Mouse (Mus musculus): ENCODE data around the gene Dnajb6. TPM values are rescaled to one million over a fixed set of nuclear protein-coding genes. Genes with fewer than 3 reads are reported as not detected.
"Not testable (repeated sequence)": the region's sequence is repeated elsewhere in the genome, so short reads cannot be mapped to it uniquely, and the experiment has no call there.

Dnajb6 gene
- polyA plus RNA-seq, 1 experiment from 2014 or later = 70.9 TPM

DNA sequence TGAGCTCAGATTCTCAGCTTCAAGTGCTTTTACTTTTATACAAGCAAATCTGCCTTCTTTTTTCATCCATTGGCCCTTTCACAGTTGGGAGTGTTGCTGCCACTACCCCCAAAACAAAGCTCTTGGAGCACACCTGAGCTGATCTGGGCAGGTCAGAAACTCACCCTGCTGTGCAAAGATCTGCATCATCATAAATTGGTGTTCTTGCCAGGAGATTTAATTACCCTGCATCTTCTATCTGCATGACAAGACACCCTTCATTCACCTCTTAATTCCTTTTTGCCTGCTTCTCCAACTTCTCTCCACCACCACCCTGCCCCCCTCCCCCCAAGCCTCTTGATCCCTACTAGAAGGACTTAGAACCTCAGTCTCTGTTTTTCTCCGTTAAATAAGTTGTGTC lies 14.3 kb upstream of the Dnajb6 start:
- H3K9me3 ChIP-seq (replicated peaks; ENCODE audit: control insufficient read depth, low read length) = no peaks in the 10 kb centered on the region
- H3K9ac ChIP-seq (ENCODE audit: low read depth, low read length) = no peak overlapping the region
- WGBS (ENCODE audit: insufficient replicate concordance) = 14% methylated on average over 1 of the region's 1 CpGs
- H3K4me2 ChIP-seq (ENCODE audit: low read depth, low read length) = no peak overlapping the region
- H3K4me3 ChIP-seq (ENCODE audit: low read depth, low read length) = no peak overlapping the region
- H3K27me3 ChIP-seq (ENCODE audit: control insufficient read depth, insufficient read depth, low read depth, low read length) = no peaks in the 10 kb centered on the region
- no peak for ATAC-seq (ENCODE audit: low read depth)
- H3K4me1 ChIP-seq (ENCODE audit: control insufficient read depth, low read depth, low read length) = no peaks in the 10 kb centered on the region
- H3K36me3 ChIP-seq (ENCODE audit: control insufficient read depth, insufficient read depth) = no peaks in the 10 kb centered on the region
- no peak overlapping the region for H3K27ac ChIP-seq (ENCODE audit: low read length)

- WGBS (ENCODE audit: insufficient replicate concordance) = 80% methylated on average over 2 of the region's 2 CpGs
- no peaks in the 10 kb centered on the region for H3K27me3 ChIP-seq (ENCODE audit: control insufficient read depth, insufficient read depth, low read depth, low read length)
- H3K27ac ChIP-seq (ENCODE audit: low read length) = no peak overlapping the region
- no peak overlapping the region for H3K4me2 ChIP-seq (ENCODE audit: low read depth, low read length)
- no peaks in the 10 kb centered on the region for H3K9me3 ChIP-seq (replicated peaks; ENCODE audit: control insufficient read depth, low read length)
- no peak for ATAC-seq (ENCODE audit: low read depth)
- no peak overlapping the region for H3K9ac ChIP-seq (ENCODE audit: low read depth, low read length)
- no peaks in the 10 kb centered on the region for H3K4me1 ChIP-seq (ENCODE audit: control insufficient read depth, low read depth, low read length)
- H3K36me3 ChIP-seq (ENCODE audit: control insufficient read depth, insufficient read depth) = no peaks in the 10 kb centered on the region
- H3K4me3 ChIP-seq (ENCODE audit: low read depth, low read length) = no peak overlapping the region
Observed at GRCm38 (mm10) chr5:29725369-29725768, 10.1 kb upstream of the Dnajb6 start.

DNA sequence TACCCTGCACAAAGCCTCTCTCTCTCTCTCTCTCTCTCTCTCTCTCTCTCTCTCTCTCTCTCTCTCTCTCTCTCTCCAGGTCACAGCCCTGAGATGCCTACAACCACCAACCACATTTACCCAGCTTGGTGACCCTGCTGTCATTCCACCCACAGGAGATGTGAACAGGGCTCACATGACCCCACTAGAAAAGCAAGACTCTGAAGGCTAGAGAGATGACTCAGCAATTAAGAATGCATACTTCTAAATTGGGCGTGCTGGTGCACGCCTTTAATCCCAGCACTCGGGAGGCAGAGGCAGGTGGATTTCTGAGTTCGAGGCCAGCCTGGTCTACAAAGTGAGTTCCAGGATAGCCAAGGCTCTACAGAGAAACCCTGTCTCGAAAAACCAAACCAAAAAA lies 9.4 kb upstream of the Dnajb6 start:
- H3K27me3 ChIP-seq (ENCODE audit: control insufficient read depth, insufficient read depth, low read depth, low read length); H3K9ac ChIP-seq (ENCODE audit: low read depth, low read length); H3K4me2 ChIP-seq (ENCODE audit: low read depth, low read length); ATAC-seq (ENCODE audit: low read depth); H3K4me1 ChIP-seq (ENCODE audit: control insufficient read depth, low read depth, low read length); H3K9me3 ChIP-seq (replicated peaks; ENCODE audit: control insufficient read depth, low read length); H3K4me3 ChIP-seq (ENCODE audit: low read depth, low read length); H3K36me3 ChIP-seq (ENCODE audit: control insufficient read depth, insufficient read depth); H3K27ac ChIP-seq (ENCODE audit: low read length): not testable (repeated sequence)
- 53% methylated on average over 5 of the region's 5 CpGs for WGBS (ENCODE audit: insufficient replicate concordance)

GRCm38 (mm10) chr5:29734831-29735510 lies 517 bp upstream of the Dnajb6 start:
- Histone ChIP-seq H3K4me1 (ENCODE audit: control insufficient read depth, low read depth, low read length) (peaks cover 21% of the 10 kb centered on the region), H3K27me3 (ENCODE audit: control insufficient read depth, insufficient read depth, low read depth, low read length) (no peaks in the 10 kb centered on the region), H3K27ac (ENCODE audit: low read length) (peak overlapping the region; percentile 96), H3K36me3 (ENCODE audit: control insufficient read depth, insufficient read depth) (no peaks in the 10 kb centered on the region), H3K4me3 (ENCODE audit: low read depth, low read length) (peak overlapping the region; percentile 94), H3K4me2 (ENCODE audit: low read depth, low read length) (peak overlapping the region; percentile 76), H3K9me3 (replicated peaks; ENCODE audit: control insufficient read depth, low read length) (no peaks in the 10 kb centered on the region), H3K9ac (ENCODE audit: low read depth, low read length) (peak overlapping the region; percentile 94)
- 0 out of 2 replicates have a peak, but pooled peaks have one; percentile 1 for ATAC-seq (ENCODE audit: low read depth)
- 25% methylated on average over 6 of the region's 6 CpGs for WGBS (ENCODE audit: insufficient replicate concordance)

DNA sequence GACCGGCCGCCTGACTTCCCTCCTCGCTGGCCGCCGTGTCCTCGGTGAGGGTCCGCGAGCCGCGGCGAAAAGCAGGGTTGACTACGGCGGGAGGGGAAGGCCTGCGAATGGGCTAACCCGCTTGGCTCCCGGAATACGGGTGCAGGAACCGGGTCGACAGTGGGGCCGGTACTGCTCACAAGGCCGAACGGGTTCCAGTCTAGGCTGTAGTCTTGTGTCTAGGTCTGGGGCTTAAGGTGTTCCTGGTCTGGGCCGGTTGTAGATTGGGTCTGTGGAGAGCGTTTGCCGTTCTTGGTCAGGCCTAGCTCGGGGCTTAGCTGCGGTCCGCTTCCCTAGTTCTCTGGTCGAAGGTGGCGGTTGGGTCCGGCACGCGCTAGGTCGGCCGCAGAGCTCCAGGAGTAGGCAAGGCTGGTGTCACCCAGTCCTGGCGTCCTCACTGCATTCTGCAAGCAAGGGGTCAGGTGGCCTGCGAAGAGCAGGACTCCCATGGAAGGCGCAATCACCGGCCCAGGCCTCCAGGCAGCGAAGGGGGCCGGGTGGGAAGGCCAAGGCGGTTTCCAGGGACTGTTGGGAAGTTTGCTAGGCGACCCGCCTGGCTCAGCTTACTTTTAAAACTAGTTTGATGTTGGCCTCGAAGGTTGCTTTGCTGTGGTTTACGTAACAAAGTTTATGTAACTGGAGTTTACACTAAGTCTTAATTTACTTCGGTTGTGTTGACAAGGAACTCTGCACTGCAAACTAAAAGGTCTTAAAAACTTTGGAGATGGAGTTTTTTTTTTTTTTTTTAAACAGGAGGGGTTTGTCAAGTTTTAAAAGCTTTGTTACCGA lies 799 bp downstream of the Dnajb6 start:
- Histone ChIP-seq H3K27me3 (ENCODE audit: control insufficient read depth, insufficient read depth, low read depth, low read length) (no peaks in the 10 kb centered on the region), H3K36me3 (ENCODE audit: control insufficient read depth, insufficient read depth) (no peaks in the 10 kb centered on the region), H3K27ac (ENCODE audit: low read length) (peak overlapping the region; percentile 96), H3K4me2 (ENCODE audit: low read depth, low read length) (peak overlapping the region; percentile 74), H3K4me1 (ENCODE audit: control insufficient read depth, low read depth, low read length) (peaks cover 23% of the 10 kb centered on the region), H3K4me3 (ENCODE audit: low read depth, low read length) (peak overlapping the region; percentile 94), H3K9me3 (replicated peaks; ENCODE audit: control insufficient read depth, low read length) (no peaks in the 10 kb centered on the region), H3K9ac (ENCODE audit: low read depth, low read length) (peak overlapping the region; percentile 94)
- WGBS (ENCODE audit: insufficient replicate concordance) = under 1% methylated on average over 48 of the region's 48 CpGs
- peak; percentile 50 for ATAC-seq (ENCODE audit: low read depth)

- H3K4me3 ChIP-seq (ENCODE audit: low read depth, low read length) = peak overlapping the region; percentile 94
- 25% methylated on average over 9 of the region's 9 CpGs for WGBS (ENCODE audit: insufficient replicate concordance)
- peaks cover 23% of the 10 kb centered on the region for H3K4me1 ChIP-seq (ENCODE audit: control insufficient read depth, low read depth, low read length)
- H3K27me3 ChIP-seq (ENCODE audit: control insufficient read depth, insufficient read depth, low read depth, low read length) = no peaks in the 10 kb centered on the region
- peak overlapping the region; percentile 74 for H3K4me2 ChIP-seq (ENCODE audit: low read depth, low read length)
- no peaks in the 10 kb centered on the region for H3K36me3 ChIP-seq (ENCODE audit: control insufficient read depth, insufficient read depth)
- H3K9me3 ChIP-seq (replicated peaks; ENCODE audit: control insufficient read depth, low read length) = no peaks in the 10 kb centered on the region
- H3K27ac ChIP-seq (ENCODE audit: low read length) = peak overlapping the region; percentile 27; the same call in 1 of the 2 replicates
- H3K9ac ChIP-seq (ENCODE audit: low read depth, low read length) = peak overlapping the region; percentile 94
- ATAC-seq (ENCODE audit: low read depth) = no peak
Observed at GRCm38 (mm10) chr5:29736942-29737341, 1.5 kb downstream of the Dnajb6 start.

DNA sequence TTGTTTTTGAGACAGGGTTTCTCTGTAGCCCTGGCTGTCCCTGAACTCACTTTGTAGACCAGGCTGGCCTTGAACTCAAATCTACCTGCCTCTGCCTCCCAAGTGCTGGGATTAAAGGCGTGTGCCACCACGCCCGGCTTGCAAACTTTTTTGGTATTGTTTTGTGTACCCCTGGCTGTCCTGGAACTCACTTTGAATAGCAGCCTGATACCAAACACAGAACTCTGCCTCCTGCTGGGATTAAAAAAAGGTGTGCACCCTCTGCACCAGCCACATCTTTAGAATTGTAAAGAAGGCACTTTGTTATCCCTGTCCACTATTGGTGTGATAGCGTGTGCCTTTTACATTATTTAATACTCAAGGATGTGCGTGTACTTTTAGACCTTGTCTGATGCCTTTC lies 2.0 kb downstream of the Dnajb6 start:
- peak overlapping the region; percentile 94 for H3K4me3 ChIP-seq (ENCODE audit: low read depth, low read length)
- H3K27me3 ChIP-seq (ENCODE audit: control insufficient read depth, insufficient read depth, low read depth, low read length) = no peaks in the 10 kb centered on the region
- H3K4me2 ChIP-seq (ENCODE audit: low read depth, low read length) = peak overlapping the region; percentile 74
- ATAC-seq (ENCODE audit: low read depth) = no peak
- WGBS (ENCODE audit: insufficient replicate concordance) = 72% methylated on average over 5 of the region's 5 CpGs
- H3K4me1 ChIP-seq (ENCODE audit: control insufficient read depth, low read depth, low read length) = peaks cover 23% of the 10 kb centered on the region
- H3K9me3 ChIP-seq (replicated peaks; ENCODE audit: control insufficient read depth, low read length) = no peaks in the 10 kb centered on the region
- H3K27ac ChIP-seq (ENCODE audit: low read length) = no peak overlapping the region
- H3K9ac ChIP-seq (ENCODE audit: low read depth, low read length) = no peak overlapping the region; the same call in 1 of the 2 replicates
- H3K36me3 ChIP-seq (ENCODE audit: control insufficient read depth, insufficient read depth) = no peaks in the 10 kb centered on the region

GRCm38 (mm10) chr5:29738076-29738475 lies 2.6 kb downstream of the Dnajb6 start:
- Histone ChIP-seq H3K9me3 (replicated peaks; ENCODE audit: control insufficient read depth, low read length) (no peaks in the 10 kb centered on the region), H3K4me2 (ENCODE audit: low read depth, low read length) (no peak overlapping the region), H3K36me3 (ENCODE audit: control insufficient read depth, insufficient read depth) (no peaks in the 10 kb centered on the region), H3K4me3 (ENCODE audit: low read depth, low read length) (no peak overlapping the region), H3K9ac (ENCODE audit: low read depth, low read length) (no peak overlapping the region), H3K4me1 (ENCODE audit: control insufficient read depth, low read depth, low read length) (peaks cover 23% of the 10 kb centered on the region), H3K27me3 (ENCODE audit: control insufficient read depth, insufficient read depth, low read depth, low read length) (no peaks in the 10 kb centered on the region), H3K27ac (ENCODE audit: low read length) (no peak overlapping the region)
- WGBS (ENCODE audit: insufficient replicate concordance) = 74% methylated on average over 4 of the region's 4 CpGs
- ATAC-seq (ENCODE audit: low read depth) = no peak

DNA sequence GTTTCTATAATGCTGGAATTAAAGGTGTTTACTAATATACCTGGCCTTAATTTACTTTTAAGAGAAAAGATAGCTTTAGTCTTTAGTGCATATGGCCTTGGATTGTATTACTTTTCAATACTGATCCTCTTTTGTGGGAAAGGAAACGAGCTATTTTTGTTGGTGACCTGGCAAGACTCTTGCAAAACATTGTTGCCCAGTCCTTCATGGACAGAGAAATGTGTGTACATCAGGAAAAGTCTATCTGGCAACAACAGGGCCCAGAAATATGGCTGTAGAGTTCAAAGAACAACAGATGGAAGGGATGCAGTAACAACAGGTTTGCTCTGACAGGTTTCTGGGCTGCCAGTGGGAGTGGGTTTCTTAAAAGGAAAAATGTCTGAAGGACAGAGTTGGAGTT lies 5.2 kb downstream of the Dnajb6 start:
- Histone ChIP-seq H3K9ac (ENCODE audit: low read depth, low read length) (no peak overlapping the region), H3K4me3 (ENCODE audit: low read depth, low read length) (no peak overlapping the region), H3K9me3 (replicated peaks; ENCODE audit: control insufficient read depth, low read length) (no peaks in the 10 kb centered on the region), H3K4me2 (ENCODE audit: low read depth, low read length) (no peak overlapping the region), H3K27me3 (ENCODE audit: control insufficient read depth, insufficient read depth, low read depth, low read length) (no peaks in the 10 kb centered on the region), H3K4me1 (ENCODE audit: control insufficient read depth, low read depth, low read length) (peaks cover 17% of the 10 kb centered on the region), H3K36me3 (ENCODE audit: control insufficient read depth, insufficient read depth) (no peaks in the 10 kb centered on the region), H3K27ac (ENCODE audit: low read length) (no peak overlapping the region)
- 52% methylated on average over 1 of the region's 1 CpGs for WGBS (ENCODE audit: insufficient replicate concordance)
- no peak for ATAC-seq (ENCODE audit: low read depth)

All from liver, embryonic 16.5 days (tissue).